Mouse (Mus musculus): ENCODE results near the gene Kcnk7.

GRCm38 (mm10) chr19:5713730-5714129 is 9.6 kb downstream of the Kcnk7 start:
- TF ChIP-seq EP300 (IDR thresholded peaks at IDR 0.05; ENCODE audit: low read depth) (no peak), CTCF (IDR thresholded peaks at IDR 0.05; ENCODE audit: low read depth) (no peak)
